Mouse (Mus musculus) bone marrow macrophage, adult 2 months (primary cell): ENCODE measurements around the gene Xrra1. TPM values are rescaled to one million over a fixed set of nuclear protein-coding genes. Genes with fewer than 3 reads are reported as not detected.
A peak's percentile ranks its signal among the peaks of the same experiment; 100 is the strongest.
"Not testable (repeated sequence)": the region's sequence is repeated elsewhere in the genome, so short reads cannot be mapped to it uniquely, and the experiment has no call there.

Experiments
- H3K27ac ChIP-seq: 2 replicates; pipeline ENCODE4 v1.5.1; 2012; ENCODE audit warnings: low read depth, low read length; ENCODE audit not compliant: insufficient read depth
- H3K4me1 ChIP-seq: 2 replicates; pipeline ENCODE4 v1.6.1; 2012; ENCODE audit warnings: low read length; ENCODE audit not compliant: control insufficient read depth, insufficient read depth
- H3K4me3 ChIP-seq: 2 replicates; pipeline ENCODE4 v1.5.1; 2012; ENCODE audit warnings: mild to moderate bottlenecking, low read length, moderate library complexity; ENCODE audit not compliant: insufficient read depth
- CTCF ChIP-seq: IDR thresholded peaks from 2 replicates; pipeline ENCODE4 v1.5.1; 2012; ENCODE audit warnings: low read depth, mild to moderate bottlenecking, low read length, moderate library complexity
- POLR2A ChIP-seq: IDR thresholded peaks from 2 replicates; pipeline ENCODE4 v1.6.1; 2012; ENCODE audit warnings: mild to moderate bottlenecking, low read depth, low read length, borderline replicate concordance
- polyA plus RNA-seq: library from polyadenylated mRNA; stranded (reverse); fragments of >200 nt; gene quantifications from 2 replicates; pipeline ENCODE4 v1.2.4, GENCODE M21; 2012; ENCODE audit not compliant: missing spikeins, insufficient read depth, insufficient read length

Gene Xrra1
- polyA plus RNA-seq: not detected in 2 replicates

DNA sequence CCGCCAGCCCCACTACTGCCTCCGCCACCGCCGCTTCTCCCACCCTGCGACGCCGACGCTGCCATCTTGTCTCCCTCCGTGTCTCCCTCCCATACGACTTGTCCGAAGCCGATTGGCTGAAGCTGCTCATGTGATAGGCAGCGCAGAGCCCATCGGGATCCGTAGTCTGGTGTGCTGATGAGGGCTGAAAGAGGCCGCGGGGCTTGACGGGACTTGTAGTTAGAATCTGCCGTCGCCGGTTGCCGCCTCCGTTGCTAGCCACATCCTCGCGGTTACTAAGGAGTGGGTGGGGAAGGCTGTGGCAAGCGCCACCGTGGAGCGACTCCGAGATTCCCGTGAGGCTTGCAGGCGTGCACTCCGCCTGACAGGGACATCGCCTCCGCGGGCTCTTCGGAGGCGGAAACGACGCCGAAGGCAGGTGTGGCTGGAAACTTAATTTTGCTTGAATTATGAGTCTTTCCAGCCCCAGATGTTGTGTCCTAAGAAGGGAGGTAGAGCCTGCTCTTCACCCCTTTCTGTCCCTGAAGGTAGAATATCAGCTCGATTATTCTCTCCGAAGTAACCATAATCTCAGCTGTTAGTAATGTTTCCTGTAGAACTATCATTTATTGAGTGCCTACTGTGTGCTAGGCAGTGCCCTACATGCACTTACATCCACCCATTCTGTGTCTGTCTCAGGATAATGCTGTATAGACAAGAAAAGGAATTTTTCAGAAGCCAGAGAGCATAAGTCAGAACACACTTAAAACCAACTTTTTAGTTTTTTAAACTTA is at the start of gene Xrra1:
Gene Xrra1, plus strand, starts transcription at position 304 of the 773 bp plus-strand sequence.
- Histone ChIP-seq H3K4me3 (peak within 1 kb of the TSS; percentile 79), H3K4me1 (peaks cover 25% of the 10 kb centered on the region), H3K27ac (peak within 1 kb of the TSS; percentile 30; the same call in 1 of the 2 replicates)
- TF ChIP-seq POLR2A (no peak), CTCF (no peak)

GRCm38 (mm10) chr7:99810814-99811213 is 48.1 kb upstream of the Xrra1 start:
- TF ChIP-seq POLR2A (no peak), CTCF (no peak)
- Histone ChIP-seq H3K27ac (no peak overlapping the region), H3K4me3 (no peak overlapping the region), H3K4me1 (no peaks in the 10 kb centered on the region)

GRCm38 (mm10) chr7:99811661-99812060 is 47.3 kb upstream of the Xrra1 start:
- Histone ChIP-seq H3K27ac (no peak overlapping the region), H3K4me1 (no peaks in the 10 kb centered on the region), H3K4me3 (no peak overlapping the region)
- no peak for TF ChIP-seq CTCF
- TF ChIP-seq POLR2A: no peak

GRCm38 (mm10) chr7:99813394-99813793 is 45.5 kb upstream of the Xrra1 start:
- H3K27ac ChIP-seq: no peak overlapping the region
- H3K4me3 ChIP-seq: no peak overlapping the region
- peak; percentile 34; the same call in 1 of the 2 replicates for TF ChIP-seq CTCF
- TF ChIP-seq POLR2A: no peak

DNA sequence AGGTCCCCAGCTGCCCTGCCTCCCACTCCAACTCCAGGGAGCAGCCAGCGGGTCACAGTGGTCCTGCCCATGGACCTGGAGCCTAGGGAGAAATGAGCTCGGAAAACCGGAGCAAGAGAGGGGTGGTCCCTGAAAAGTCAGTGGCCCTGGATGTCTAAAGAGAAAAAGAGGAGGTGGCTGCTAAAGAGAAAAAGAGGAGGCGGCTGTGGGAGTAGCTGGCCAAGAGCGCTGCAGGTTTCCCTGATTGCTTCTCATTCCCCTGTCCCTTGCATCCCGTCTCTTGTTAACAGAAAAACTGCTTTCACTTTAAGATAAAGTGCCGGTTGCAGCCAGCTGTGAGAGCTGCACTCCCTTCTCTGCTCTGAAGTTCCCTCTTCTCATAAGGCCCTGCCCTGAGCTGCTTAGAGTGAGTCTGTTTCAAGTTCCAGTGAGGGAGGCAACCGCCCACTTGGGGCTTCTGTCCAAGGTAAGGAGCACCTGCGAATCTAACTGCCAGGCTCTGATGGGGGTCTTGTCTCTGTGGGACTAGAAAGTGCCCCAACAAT is 40.7 kb upstream of the Xrra1 start:
- not testable (repeated sequence) for H3K4me3 ChIP-seq, H3K27ac ChIP-seq, H3K4me1 ChIP-seq

More at GRCm38 (mm10) chr7:99813394-99813793, 45.5 kb upstream of the Xrra1 start:
- no peaks in the 10 kb centered on the region for H3K4me1 ChIP-seq

GRCm38 (mm10) chr7:99821953-99822352 is 37.0 kb upstream of the Xrra1 start:
- TF ChIP-seq POLR2A (no peak), CTCF (no peak)
- no peak overlapping the region for H3K27ac ChIP-seq

GRCm38 (mm10) chr7:99822426-99822825 is 36.5 kb upstream of the Xrra1 start:
- no peak overlapping the region for H3K4me3 ChIP-seq
- no peaks in the 10 kb centered on the region for H3K4me1 ChIP-seq
- TF ChIP-seq CTCF (no peak), POLR2A (no peak)
- H3K27ac ChIP-seq: no peak overlapping the region

More at GRCm38 (mm10) chr7:99821953-99822352, 37.0 kb upstream of the Xrra1 start:
- Histone ChIP-seq H3K4me1 (no peaks in the 10 kb centered on the region), H3K4me3 (no peak overlapping the region)

GRCm38 (mm10) chr7:99823045-99823663 is 35.8 kb upstream of the Xrra1 start:
- Histone ChIP-seq H3K27ac (no peak overlapping the region), H3K4me1 (no peaks in the 10 kb centered on the region), H3K4me3 (no peak overlapping the region)
- TF ChIP-seq CTCF (no peak), POLR2A (no peak)

DNA sequence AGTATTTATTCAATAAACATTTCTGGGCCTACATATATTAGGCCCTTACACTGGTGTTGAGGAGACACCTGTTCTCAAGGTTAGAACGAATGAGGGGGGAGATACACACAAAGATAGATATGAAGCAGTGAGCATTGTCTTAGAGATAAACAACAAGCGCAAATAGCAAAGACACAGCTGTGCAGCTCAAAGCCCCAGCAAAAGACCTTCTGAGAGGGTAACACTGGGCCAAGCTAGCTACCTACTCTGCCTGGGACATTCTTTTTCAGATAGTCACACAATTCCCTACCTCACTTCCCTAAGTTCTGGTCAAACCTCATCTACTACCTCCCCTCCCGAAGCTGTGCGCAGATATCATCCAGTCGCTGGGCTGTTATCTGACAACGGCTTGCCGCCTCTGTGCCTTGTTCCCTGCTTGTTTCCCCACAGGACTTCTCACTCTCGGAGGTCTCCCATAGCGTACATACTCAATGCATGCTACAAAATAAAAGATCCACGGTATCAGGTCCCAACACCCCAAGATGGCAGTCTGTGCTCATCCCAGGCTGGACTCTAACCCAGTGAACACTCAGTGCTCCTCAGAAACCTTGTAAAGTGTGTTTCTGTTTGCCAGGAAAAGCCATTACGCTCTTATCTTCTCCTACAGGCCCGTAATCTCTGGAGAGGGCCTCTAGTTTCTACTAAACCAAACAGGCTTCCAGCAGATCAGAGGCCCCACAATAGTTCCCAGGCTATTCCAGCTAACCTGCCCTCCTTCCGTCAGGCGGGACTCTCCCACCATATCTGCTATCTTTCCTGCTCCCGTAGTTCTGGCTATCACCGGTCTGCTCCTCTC is 34.0 kb upstream of the Xrra1 start:
- no peak overlapping the region for H3K4me3 ChIP-seq
- H3K27ac ChIP-seq: no peak overlapping the region
- peaks cover 4% of the 10 kb centered on the region; the same call in 1 of the 2 replicates for H3K4me1 ChIP-seq
- TF ChIP-seq CTCF: no peak
- TF ChIP-seq POLR2A: no peak
